Mouse (Mus musculus) stomach, embryonic 14.5 days (tissue): ENCODE measurements at regions not wholly inside any gene's neighbourhood (a gene's known extent, or its start where the extent isn't known, plus 50 kb on each side); places are given as distances from the start of the nearest gene placed in this dataset.
"Not testable (repeated sequence)": the region's sequence is repeated elsewhere in the genome, so short reads cannot be mapped to it uniquely, and the experiment has no call there.

Experiments
- ATAC-seq: fragments of 200-750 bp; cut with Nextera tagmentation; 2 replicates; pipeline ENCODE4 v1.8.0; 2017; ENCODE audit warnings: low read depth, moderate TSS enrichment; ENCODE audit not compliant: insufficient number of reproducible peaks, insufficient read depth, low FRiP score
- H3K27ac ChIP-seq: fragments of 300-500 bp; sonication (generic); 2 replicates; pipeline ENCODE4 v1.5.1; 2014; ENCODE audit warnings: mild to moderate bottlenecking, low read length, moderate library complexity, mixed read lengths
- H3K27me3 ChIP-seq: fragments of 300-500 bp; sonication (generic); 2 replicates; pipeline ENCODE4 v1.6.1; 2014; ENCODE audit warnings: low read length, control low read depth, mixed read lengths; ENCODE audit not compliant: control insufficient read depth, insufficient read depth
- H3K36me3 ChIP-seq: fragments of 300-500 bp; sonication (generic); 2 replicates; pipeline ENCODE4 v1.6.1; 2014; ENCODE audit warnings: mild to moderate bottlenecking, control low read depth, low read length, moderate library complexity, mixed read lengths; ENCODE audit not compliant: control insufficient read depth, insufficient read depth
- H3K4me1 ChIP-seq: fragments of 300-500 bp; sonication (generic); 2 replicates; pipeline ENCODE4 v1.6.1; 2014; ENCODE audit warnings: low read length, control low read depth, mixed read lengths; ENCODE audit not compliant: control insufficient read depth, insufficient read depth
- H3K4me2 ChIP-seq: fragments of 300-500 bp; sonication (generic); replicated peaks from 2 replicates; pipeline ENCODE4 v1.6.1; 2014; ENCODE audit warnings: low read depth, low read length, control low read depth
- H3K4me3 ChIP-seq: fragments of 300-500 bp; sonication (generic); 2 replicates; pipeline ENCODE4 v1.5.1; 2014; ENCODE audit warnings: low read depth, low read length, control low read depth
- H3K9ac ChIP-seq: fragments of 300-500 bp; sonication (generic); replicated peaks from 2 replicates; pipeline ENCODE4 v1.6.1; 2014; ENCODE audit warnings: low read depth, mild to moderate bottlenecking, control low read depth, low read length, moderate library complexity, mixed read lengths
- H3K9me3 ChIP-seq: fragments of 300-500 bp; sonication (generic); 2 replicates; pipeline ENCODE4 v1.6.1; 2016; ENCODE audit warnings: low read depth, low read length, control low read depth; ENCODE audit not compliant: control insufficient read depth
- WGBS: fragments of 180-500 bp; shearing (Covaris S2); extraction: QIAGEN DNeasy Blood & Tissue Kit; methylation state at CpG from one replicate; pipeline ENCODE4 v1.1.7; 2014; 5-methylcytosine and 5-hydroxymethylcytosine counted together

DNA sequence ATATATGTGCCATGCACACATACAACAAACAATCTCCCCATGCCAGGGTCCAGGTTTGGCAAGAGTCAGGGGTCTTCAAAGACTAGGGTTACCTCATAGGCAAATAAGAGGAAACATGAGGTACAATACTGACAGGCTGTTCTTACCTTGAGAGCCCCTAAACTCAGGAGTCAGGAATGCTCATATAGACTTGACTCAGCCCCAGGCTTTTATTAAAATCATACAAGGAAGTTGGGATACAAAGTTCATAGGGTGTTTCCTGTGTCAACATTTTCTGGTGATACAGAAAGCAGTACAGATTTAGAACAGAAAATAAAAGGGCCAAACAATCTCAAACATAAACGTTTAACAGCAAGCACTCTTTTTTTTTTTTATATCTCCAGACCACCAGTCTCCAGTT lies 2102.4 kb upstream of the Aga start:
- Histone ChIP-seq H3K9me3 (no peaks in the 10 kb centered on the region), H3K4me3 (no peak overlapping the region), H3K9ac (no peak overlapping the region), H3K4me2 (no peak overlapping the region), H3K36me3 (no peaks in the 10 kb centered on the region), H3K4me1 (no peaks in the 10 kb centered on the region), H3K27me3 (no peaks in the 10 kb centered on the region), H3K27ac (no peak overlapping the region)
- WGBS, result 51% methylated on average over 1 of the region's 1 CpGs
- 0 out of 2 replicates have a peak, but pooled peaks have one; percentile 46 for ATAC-seq

DNA sequence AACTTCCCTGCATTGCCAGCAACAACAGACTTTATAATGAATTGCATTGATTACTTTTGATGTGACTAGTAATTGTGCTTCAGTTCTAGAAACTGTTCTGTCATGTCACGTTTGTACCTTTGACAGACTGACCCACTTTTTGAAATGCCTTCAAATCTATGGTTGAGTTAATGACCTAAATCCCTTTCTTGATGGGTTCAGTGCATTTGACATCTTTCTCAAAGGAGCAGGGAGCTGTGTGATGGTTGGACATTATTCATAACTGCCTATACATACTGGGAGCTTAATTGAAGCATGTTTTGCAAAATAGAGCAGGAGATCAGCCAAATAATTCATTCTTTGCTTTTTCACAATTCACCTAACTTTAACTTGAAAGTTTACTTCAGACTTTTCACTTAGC lies 2083.1 kb upstream of the Aga start:
- 62% methylated on average over 1 of the region's 1 CpGs for WGBS

DNA sequence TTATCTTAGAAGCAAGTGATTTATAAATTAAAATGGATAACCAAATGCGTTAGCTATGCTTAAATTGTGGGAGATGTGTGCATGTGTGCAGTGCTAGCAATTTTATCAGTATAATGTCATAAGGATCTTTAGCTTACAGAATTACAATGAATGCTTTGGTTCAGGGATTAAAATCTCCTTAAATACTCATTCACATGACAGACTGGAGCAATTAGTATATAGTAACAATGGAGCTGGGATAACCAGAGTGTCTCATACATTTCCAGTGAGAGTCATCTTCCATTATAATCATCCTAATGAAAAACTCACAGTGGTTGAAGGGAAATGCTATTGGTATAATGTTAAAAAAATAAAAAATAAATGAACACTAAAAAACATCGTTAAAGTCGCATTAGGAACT lies 2082.7 kb upstream of the Aga start:
- Histone ChIP-seq H3K4me1 (no peaks in the 10 kb centered on the region), H3K27ac (no peak overlapping the region), H3K9ac (no peak overlapping the region), H3K36me3 (no peaks in the 10 kb centered on the region), H3K9me3 (no peaks in the 10 kb centered on the region), H3K4me3 (no peak overlapping the region), H3K27me3 (no peaks in the 10 kb centered on the region), H3K4me2 (no peak overlapping the region)
- no peak for ATAC-seq
- 82% methylated on average over 3 of the region's 3 CpGs for whole genome bisulfite sequencing

More for the DNA sequence above, 2083.1 kb upstream of the Aga start:
- ATAC-seq, result no peak
- Histone ChIP-seq H3K4me3 (no peak overlapping the region), H3K27me3 (no peaks in the 10 kb centered on the region), H3K36me3 (no peaks in the 10 kb centered on the region), H3K9me3 (no peaks in the 10 kb centered on the region), H3K4me2 (no peak overlapping the region), H3K4me1 (no peaks in the 10 kb centered on the region), H3K27ac (no peak overlapping the region), H3K9ac (no peak overlapping the region)

DNA sequence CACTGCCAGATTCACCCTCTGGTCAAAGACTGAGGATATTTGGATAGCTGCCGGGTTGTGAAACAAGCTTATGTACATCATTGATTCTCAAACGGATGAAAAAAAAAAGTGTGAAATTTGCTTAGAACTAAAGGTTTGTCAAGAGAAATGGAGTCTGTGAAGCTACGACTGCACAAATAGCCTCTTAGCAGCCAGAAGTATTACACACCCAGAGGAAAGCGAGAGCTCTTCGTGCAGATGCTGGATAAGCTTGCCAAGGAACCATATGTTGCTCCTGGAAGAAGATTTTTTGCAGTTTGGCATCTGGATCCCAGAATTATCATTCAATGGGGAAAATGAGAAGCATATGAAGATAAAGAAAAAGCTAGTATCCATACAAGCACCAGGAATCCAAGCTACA lies 2063.9 kb upstream of the Aga start:
- Histone ChIP-seq H3K27me3 (no peaks in the 10 kb centered on the region), H3K9ac (no peak overlapping the region), H3K9me3 (no peaks in the 10 kb centered on the region), H3K4me2 (no peak overlapping the region), H3K27ac (no peak overlapping the region), H3K36me3 (no peaks in the 10 kb centered on the region), H3K4me3 (no peak overlapping the region), H3K4me1 (no peaks in the 10 kb centered on the region)
- 81% methylated on average over 5 of the region's 5 CpGs for WGBS
- no peak for ATAC-seq

DNA sequence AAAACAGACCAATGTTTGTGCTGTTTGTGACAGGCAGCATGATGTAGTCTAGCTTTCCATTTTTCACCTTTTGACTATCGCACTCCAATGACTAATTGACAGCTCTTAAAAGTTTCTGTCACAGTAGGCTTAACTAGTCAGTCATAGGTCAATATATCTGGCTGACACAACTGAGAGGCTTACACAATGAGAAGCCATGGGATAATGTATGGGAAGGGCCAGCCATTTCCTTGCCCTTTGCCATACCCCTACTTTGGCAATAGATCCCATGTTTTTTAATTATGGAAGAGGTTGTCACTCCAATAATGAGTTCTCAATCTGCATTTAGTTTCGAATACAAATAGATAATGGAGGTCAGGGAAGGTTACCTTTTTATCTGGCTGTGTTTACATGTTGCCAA lies 2062.9 kb upstream of the Aga start:
- no peak for ATAC-seq
- H3K4me2 ChIP-seq, result no peak overlapping the region

DNA sequence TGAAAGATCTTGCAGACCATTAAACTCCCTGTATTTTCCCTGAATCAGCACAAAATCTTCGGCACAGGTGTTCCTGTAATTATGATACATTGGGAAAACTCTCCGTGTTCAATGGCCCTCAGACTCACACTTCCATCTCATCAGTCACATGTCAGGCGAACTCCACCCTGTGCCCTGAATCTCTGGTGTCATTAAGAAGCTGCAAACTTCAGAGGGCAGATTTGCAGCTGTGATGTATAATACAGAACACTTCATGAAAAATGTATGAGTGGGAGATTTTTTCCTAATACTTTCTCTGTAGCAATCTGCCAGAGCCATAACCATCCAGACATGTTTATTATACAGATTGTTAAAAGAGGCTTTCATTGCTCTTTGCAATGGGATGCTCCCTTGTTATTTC lies 2032.1 kb upstream of the Aga start:
- ATAC-seq, result no peak
- Histone ChIP-seq H3K27ac (no peak overlapping the region), H3K9me3 (no peaks in the 10 kb centered on the region), H3K4me1 (no peaks in the 10 kb centered on the region), H3K36me3 (no peaks in the 10 kb centered on the region), H3K27me3 (no peaks in the 10 kb centered on the region), H3K9ac (no peak overlapping the region), H3K4me2 (no peak overlapping the region), H3K4me3 (no peak overlapping the region)
- 46% methylated on average over 3 of the region's 3 CpGs for WGBS

More for the DNA sequence above, 2062.9 kb upstream of the Aga start:
- Histone ChIP-seq H3K4me3 (no peak overlapping the region), H3K27ac (no peak overlapping the region), H3K36me3 (no peaks in the 10 kb centered on the region), H3K9me3 (no peaks in the 10 kb centered on the region), H3K27me3 (no peaks in the 10 kb centered on the region), H3K4me1 (no peaks in the 10 kb centered on the region), H3K9ac (no peak overlapping the region)
- 55% methylated on average over 2 of the region's 2 CpGs for WGBS

DNA sequence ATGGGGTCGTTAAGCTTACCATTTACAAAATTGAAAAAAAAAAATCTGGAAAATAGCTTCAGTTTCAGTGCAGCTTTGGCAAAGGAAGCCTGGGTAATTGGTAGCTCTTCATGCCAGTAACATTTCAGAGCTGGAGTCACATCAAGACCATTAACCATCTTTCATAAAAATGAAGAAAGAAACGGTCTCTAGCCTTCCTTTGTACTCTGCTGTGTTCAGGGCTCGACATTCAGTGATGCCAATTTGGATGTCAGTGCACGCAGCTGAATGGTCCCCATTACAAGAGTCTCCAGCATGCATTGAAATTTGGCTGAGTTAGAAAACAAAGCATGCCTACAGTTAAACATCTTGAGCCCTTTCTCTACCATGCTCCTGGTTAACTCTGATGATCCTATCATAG lies 2009.0 kb upstream of the Aga start:
- Histone ChIP-seq H3K9ac (no peak overlapping the region), H3K9me3 (no peaks in the 10 kb centered on the region), H3K27me3 (no peaks in the 10 kb centered on the region), H3K4me1 (no peaks in the 10 kb centered on the region), H3K27ac (no peak overlapping the region), H3K36me3 (no peaks in the 10 kb centered on the region), H3K4me2 (no peak overlapping the region), H3K4me3 (no peak overlapping the region)
- WGBS, result 84% methylated on average over 4 of the region's 4 CpGs
- no peak for ATAC-seq

DNA sequence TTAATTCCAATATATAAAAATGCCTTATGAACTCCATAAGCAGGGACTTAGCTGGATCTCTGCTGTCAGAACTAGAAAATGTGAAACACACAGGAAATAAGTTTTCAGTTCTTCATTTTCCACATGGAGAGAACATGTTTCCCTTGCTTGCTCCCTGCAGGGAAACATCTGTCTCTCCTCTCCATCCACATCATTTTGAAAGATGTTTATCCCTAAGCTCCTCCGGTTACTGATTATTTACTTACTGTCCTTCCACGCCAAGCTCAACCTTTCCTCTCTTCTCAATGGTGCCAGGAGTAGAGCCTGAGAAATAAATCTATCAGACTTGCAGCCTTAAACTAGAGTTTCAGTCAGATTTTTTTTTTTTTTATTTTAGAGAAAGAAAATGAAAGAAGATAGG lies 1988.4 kb upstream of the Aga start:
- H3K27ac ChIP-seq, result no peak overlapping the region
- H3K9ac ChIP-seq, result no peak overlapping the region
- WGBS, result 36% methylated on average over 2 of the region's 2 CpGs
- H3K4me3 ChIP-seq, result no peak overlapping the region
- no peak overlapping the region for H3K4me2 ChIP-seq
- no peaks in the 10 kb centered on the region for H3K9me3 ChIP-seq
- no peaks in the 10 kb centered on the region for H3K4me1 ChIP-seq
- no peaks in the 10 kb centered on the region for H3K36me3 ChIP-seq
- ATAC-seq, result peak; percentile 58; the same call in 1 of the 2 replicates
- H3K27me3 ChIP-seq, result no peaks in the 10 kb centered on the region

DNA sequence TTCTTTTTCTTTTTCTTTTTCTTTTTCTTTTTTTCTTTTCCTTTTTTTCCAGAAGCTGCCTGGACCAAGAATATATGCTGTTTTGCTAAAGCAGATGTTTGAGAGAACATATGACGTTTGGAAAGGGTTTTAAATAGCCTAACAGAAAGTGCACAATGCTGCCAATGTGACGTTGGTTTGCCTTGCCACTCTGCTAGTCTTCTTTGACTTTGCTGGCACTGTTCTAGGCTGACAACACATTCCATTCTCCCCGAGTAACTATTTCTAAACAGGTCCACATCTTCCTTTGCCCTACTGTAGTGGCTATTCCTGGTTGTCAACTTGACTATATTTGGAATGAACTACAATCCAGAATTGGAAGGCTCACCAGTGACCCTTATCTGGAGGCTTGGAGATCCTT lies 1958.4 kb upstream of the Aga start:
- not testable (repeated sequence) for ATAC-seq, H3K4me1 ChIP-seq, H3K9ac ChIP-seq, H3K27me3 ChIP-seq, H3K4me3 ChIP-seq, H3K27ac ChIP-seq, H3K9me3 ChIP-seq, H3K36me3 ChIP-seq, H3K4me2 ChIP-seq
- WGBS, result 80% methylated on average over 3 of the region's 3 CpGs
